In the genomic region with DNA sequence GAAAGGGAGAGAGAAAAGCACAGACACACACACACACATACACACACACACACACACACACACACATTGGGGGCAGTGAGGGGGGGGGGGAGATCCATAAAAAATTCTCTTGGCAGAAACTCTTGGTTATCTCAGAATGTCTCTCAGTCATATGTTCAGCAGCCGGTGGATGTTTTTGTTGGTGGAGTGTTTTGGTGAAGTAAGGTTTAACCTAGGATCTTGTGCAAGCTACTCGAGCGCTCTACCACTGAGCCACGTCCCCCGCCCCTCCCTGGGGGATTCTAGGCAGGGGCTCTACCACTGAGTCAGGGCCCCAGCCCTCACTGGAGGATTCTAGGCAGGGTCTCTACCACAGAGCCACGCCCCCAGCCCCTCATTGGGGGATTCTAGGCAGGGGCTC, we compare ENCODE assay signal across 25 mouse cellular contexts. TPM values are rescaled to one million over a fixed set of nuclear protein-coding genes. Genes with fewer than 3 reads are reported as not detected.
DNase-seq lines count a peak whose midpoint lies in the region; ATAC-seq lines count a peak whose summit lies in the region.
"Had no signal": no experiment of that assay in that cellular context is flagged by ENCODE, and none has a peak within 500 bp of the region (broad histone marks: within the 10 kb centered on the region; RNA-seq: fewer than 3 reads in every experiment).

No protein-coding gene starts in this region.

- H3K27me3 ChIP-seq in lung, embryonic 15.5 days, result no peaks in the 10 kb centered on the region
- no peaks in the 10 kb centered on the region for H3K27me3 ChIP-seq in midbrain, embryonic 11.5 days (ENCODE audit: control insufficient read depth, insufficient read depth, low read length)
- H3K27me3 ChIP-seq in midbrain, embryonic 16.5 days (ENCODE audit: control insufficient read depth, insufficient read depth, low read depth, low read length), result no peaks in the 10 kb centered on the region
- H3K27me3 ChIP-seq: embryonic facial prominence, embryonic 13.5 days; embryonic facial prominence, embryonic 15.5 days; forebrain, embryonic 12.5 days had no signal

- 0 out of 2 replicates have a peak overlapping the region, but pooled peaks have one; percentile 11 for H3K27ac ChIP-seq in lung, embryonic 15.5 days
- H3K27ac ChIP-seq in midbrain, embryonic 11.5 days (ENCODE audit: low read depth, low read length), result no peak overlapping the region
- no peak overlapping the region for H3K27ac ChIP-seq in midbrain, embryonic 16.5 days (ENCODE audit: low read length)
- H3K27ac ChIP-seq: embryonic facial prominence, embryonic 13.5 days; embryonic facial prominence, embryonic 15.5 days; forebrain, embryonic 10.5 days; forebrain, embryonic 12.5 days had no signal

- DNase-seq in lung, adult 18-20 months, result no peak
- peak; percentile 47 for DNase-seq in midbrain, embryonic 11.5 days (ENCODE audit: low spot score, missing footprints)
- DNase-seq in adipocyte (ENCODE audit: low spot score), result peak; percentile 28
- DNase-seq in layer of hippocampus, adult 11-12 months (ENCODE audit: low spot score), result no peak
- DNase-seq: adrenal gland, adult 2 months; adrenal gland, postnatal 10 days; adrenal gland, postnatal 25 days; cerebellum, adult 11 months; cerebellum, adult 18-20 months; cerebellum, adult 8-10 months; cerebellum, adult 9-11 months; cerebellum, postnatal 14 days; cerebellum, postnatal 36 days; embryo, embryonic 11 days had no signal

- H3K9ac ChIP-seq in lung, embryonic 15.5 days, result no peak overlapping the region
- no peak overlapping the region for H3K9ac ChIP-seq in midbrain, embryonic 11.5 days (ENCODE audit: low read length)
- H3K9ac ChIP-seq in midbrain, embryonic 16.5 days (ENCODE audit: low read depth, low read length), result no peak overlapping the region
- H3K9ac ChIP-seq: embryonic facial prominence, embryonic 13.5 days; embryonic facial prominence, embryonic 15.5 days; forebrain, embryonic 12.5 days had no signal

- H3K36me3 ChIP-seq in lung, embryonic 15.5 days, result peaks cover 29% of the 10 kb centered on the region
- peaks cover 8% of the 10 kb centered on the region; the same call in 1 of the 2 replicates for H3K36me3 ChIP-seq in midbrain, embryonic 11.5 days (ENCODE audit: control insufficient read depth, insufficient read depth, low read length)
- peaks cover 37% of the 10 kb centered on the region for H3K36me3 ChIP-seq in midbrain, embryonic 16.5 days (ENCODE audit: control insufficient read depth, insufficient read depth, low read length)

- no peak overlapping the region for H3K4me3 ChIP-seq in lung, embryonic 15.5 days
- H3K4me3 ChIP-seq in midbrain, embryonic 11.5 days (ENCODE audit: low read depth, low read length), result no peak overlapping the region
- no peak overlapping the region for H3K4me3 ChIP-seq in midbrain, embryonic 16.5 days (ENCODE audit: low read depth, low read length)
- H3K4me3 ChIP-seq: embryonic facial prominence, embryonic 13.5 days; embryonic facial prominence, embryonic 15.5 days; erythroblast, embryonic 14.5 days; forebrain, embryonic 10.5 days; forebrain, embryonic 12.5 days had no signal

- ATAC-seq in lung, embryonic 15.5 days (ENCODE audit: borderline replicate concordance, extremely low read depth, low FRiP score, low TSS enrichment), result no peak
- no peak for ATAC-seq in midbrain, embryonic 11.5 days (ENCODE audit: low FRiP score)
- no peak for ATAC-seq in midbrain, embryonic 16.5 days
- ATAC-seq: activated CD4-positive, CD25-positive, alpha-beta regulatory T cell, adult 4 months; forebrain, embryonic 14.5 days; forebrain, embryonic 16.5 days had no signal

- WGBS in lung, embryonic 15.5 days, result 81% methylated on average over 6 of the region's 6 CpGs
- WGBS in midbrain, embryonic 11.5 days, result 97% methylated on average over 5 of the region's 6 CpGs
- WGBS in midbrain, embryonic 16.5 days, result 98% methylated on average over 6 of the region's 6 CpGs

- H3K9me3 ChIP-seq in lung, embryonic 15.5 days, result no peaks in the 10 kb centered on the region
- H3K9me3 ChIP-seq in midbrain, embryonic 11.5 days (ENCODE audit: control insufficient read depth, low read length), result no peaks in the 10 kb centered on the region
- H3K9me3 ChIP-seq in midbrain, embryonic 16.5 days (replicated peaks; ENCODE audit: control insufficient read depth, low read length, poor library complexity, severe bottlenecking), result no peaks in the 10 kb centered on the region
- H3K9me3 ChIP-seq: embryonic facial prominence, embryonic 15.5 days; forebrain, embryonic 12.5 days had no signal

- H3K4me2 ChIP-seq in lung, embryonic 15.5 days, result no peak overlapping the region
- H3K4me2 ChIP-seq in midbrain, embryonic 11.5 days, result no peak overlapping the region
- no peak overlapping the region for H3K4me2 ChIP-seq in midbrain, embryonic 16.5 days (ENCODE audit: low read length)
- H3K4me2 ChIP-seq: embryonic facial prominence, embryonic 13.5 days; embryonic facial prominence, embryonic 15.5 days; forebrain, embryonic 12.5 days had no signal

- H3K4me1 ChIP-seq in lung, embryonic 15.5 days, result peaks cover 22% of the 10 kb centered on the region
- H3K4me1 ChIP-seq in midbrain, embryonic 11.5 days (ENCODE audit: control insufficient read depth, insufficient read depth, low read length), result peaks cover 8% of the 10 kb centered on the region; the same call in 1 of the 2 replicates
- peaks cover 13% of the 10 kb centered on the region for H3K4me1 ChIP-seq in midbrain, embryonic 16.5 days (ENCODE audit: control insufficient read depth, insufficient read depth, low read length)

RNA-seq across cellular contexts. Expression of a gene that starts 16.2 kb away (rescaled TPM):
- polyA plus RNA-seq in lung, embryonic 15.5 days (2015; fragmentation: Nextera tagmentation; extraction: Ambion mirVana), result 4.6 TPM in 2 replicates
- 5.6 and 5.8 TPM in 2 replicates for polyA plus RNA-seq in midbrain, embryonic 11.5 days (2014; fragmentation: Nextera tagmentation; extraction: Ambion mirVana)
- polyA plus RNA-seq in midbrain, embryonic 16.5 days (2015; fragmentation: Nextera tagmentation; extraction: Ambion mirVana), result 16.7 and 17.1 TPM in 2 replicates

RNA-seq across cellular contexts. Expression of a gene that starts 23.9 kb away (rescaled TPM):
- polyA plus RNA-seq in lung, embryonic 15.5 days (2015; fragmentation: Nextera tagmentation; extraction: Ambion mirVana), result 0.19 and 0.33 TPM in 2 replicates
- 0.30 TPM in 1 of 2 replicates, not detected in the other for polyA plus RNA-seq in midbrain, embryonic 11.5 days (2014; fragmentation: Nextera tagmentation; extraction: Ambion mirVana)
- polyA plus RNA-seq in midbrain, embryonic 16.5 days (2015; fragmentation: Nextera tagmentation; extraction: Ambion mirVana), result 0.46 and 0.92 TPM in 2 replicates
- polyA plus RNA-seq: embryonic facial prominence, embryonic 11.5 days; erythroblast, embryonic 14.5 days; forebrain, embryonic 10.5 days had no signal

RNA-seq across cellular contexts. Expression of a gene that starts 45.1 kb away (rescaled TPM):
- polyA plus RNA-seq in lung, embryonic 15.5 days (2015; fragmentation: Nextera tagmentation; extraction: Ambion mirVana), result 292 and 304 TPM in 2 replicates
- 321 and 338 TPM in 2 replicates for polyA plus RNA-seq in midbrain, embryonic 11.5 days (2014; fragmentation: Nextera tagmentation; extraction: Ambion mirVana)
- 179 and 186 TPM in 2 replicates for polyA plus RNA-seq in midbrain, embryonic 16.5 days (2015; fragmentation: Nextera tagmentation; extraction: Ambion mirVana)

Comparison
In these comparisons a context has a peak if more than half of its experiments do, and no peak if none do; other contexts are left out.
1. DNase-seq: peak in midbrain, embryonic 11.5 days (single experiment) and adipocyte (single experiment); none in lung, adult 18-20 months (0 of 2) and layer of hippocampus, adult 11-12 months (single experiment).